Mouse (Mus musculus): ENCODE results near the gene Omp.

Omp gene

GRCm38 (mm10) chr7:98171141-98172073, 26.1 kb upstream of the Omp start:
- DNase-seq (ENCODE audit: low spot score): peak; percentile 65

DNA sequence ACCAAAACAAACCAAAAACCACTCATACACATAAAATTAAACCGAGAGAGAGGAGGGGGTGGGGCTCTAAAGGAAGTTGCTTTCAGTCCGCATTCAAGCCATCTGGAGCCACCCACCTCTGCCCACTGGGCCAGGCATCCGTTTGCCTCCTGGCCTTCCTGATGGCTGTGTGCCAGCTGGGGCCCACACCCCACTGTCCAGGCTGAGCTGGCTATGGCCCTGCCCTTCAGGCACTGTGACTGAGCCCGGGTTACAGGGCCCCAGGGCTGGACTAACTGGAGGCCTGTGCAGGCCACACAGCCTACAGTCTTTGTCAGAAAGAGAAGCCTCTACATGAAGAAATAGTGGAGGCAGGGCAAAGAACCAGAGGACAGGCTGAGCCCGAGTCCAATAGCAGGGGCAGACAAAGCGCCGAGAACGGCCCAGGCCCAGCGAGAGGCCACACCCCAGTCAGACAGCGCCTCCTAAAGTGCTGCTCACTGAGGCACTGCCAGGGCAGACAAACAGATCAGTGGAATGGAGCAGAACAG, 19.8 kb upstream of the Omp start:
- DNase-seq (ENCODE audit: low spot score): no peak

DNA sequence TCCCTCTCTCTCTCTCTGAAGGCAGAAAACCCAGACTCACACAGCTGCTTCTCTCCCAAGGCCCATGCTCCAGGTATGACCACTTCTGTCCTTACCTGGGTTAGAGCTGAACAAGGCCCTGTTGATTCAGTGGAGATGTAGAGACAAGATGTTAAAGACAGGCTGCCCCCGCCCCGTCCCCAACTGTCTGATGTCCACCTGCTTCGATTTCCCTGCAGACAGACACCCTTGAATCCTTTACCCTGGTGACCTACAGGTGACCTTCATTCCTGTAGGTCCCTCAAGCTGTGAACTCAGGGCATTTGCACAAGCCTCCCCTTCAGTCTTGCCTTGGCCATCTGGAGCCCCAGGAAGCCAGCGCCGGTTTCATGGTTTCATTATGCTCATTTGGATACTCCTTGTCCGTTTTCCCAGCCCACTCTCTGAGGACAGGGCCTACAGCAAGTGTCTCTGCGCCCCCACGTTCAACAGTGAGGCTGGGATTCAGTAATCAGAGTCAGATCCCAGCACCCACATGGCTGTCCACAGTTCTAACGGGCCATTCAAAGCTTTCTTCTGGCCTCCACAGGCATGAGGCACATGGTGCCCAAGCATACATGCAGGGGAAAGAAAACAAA, 19.2 kb upstream of the Omp start:
- no peak for DNase-seq (ENCODE audit: low spot score)

DNA sequence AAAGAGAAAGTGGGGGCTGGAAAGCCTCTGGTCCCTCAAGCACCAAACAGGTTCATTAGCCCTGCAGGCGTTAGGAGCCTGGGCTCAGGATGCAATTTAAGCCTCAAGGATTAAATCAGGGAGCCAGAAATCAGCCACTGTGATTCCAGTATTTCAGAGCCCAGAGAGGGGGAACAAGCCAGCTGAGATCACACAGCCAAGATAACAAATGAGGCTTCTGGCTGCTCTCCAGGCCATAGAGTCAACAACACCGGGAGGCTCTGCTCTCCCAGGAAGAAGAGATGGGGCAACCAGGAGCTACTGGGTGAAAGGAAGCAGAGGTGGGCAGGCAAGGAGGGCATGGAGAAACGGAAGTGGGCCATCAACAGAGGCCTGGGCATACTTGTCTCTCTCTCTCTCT, 18.4 kb upstream of the Omp start:
- DNase-seq (ENCODE audit: low spot score): no peak

DNA sequence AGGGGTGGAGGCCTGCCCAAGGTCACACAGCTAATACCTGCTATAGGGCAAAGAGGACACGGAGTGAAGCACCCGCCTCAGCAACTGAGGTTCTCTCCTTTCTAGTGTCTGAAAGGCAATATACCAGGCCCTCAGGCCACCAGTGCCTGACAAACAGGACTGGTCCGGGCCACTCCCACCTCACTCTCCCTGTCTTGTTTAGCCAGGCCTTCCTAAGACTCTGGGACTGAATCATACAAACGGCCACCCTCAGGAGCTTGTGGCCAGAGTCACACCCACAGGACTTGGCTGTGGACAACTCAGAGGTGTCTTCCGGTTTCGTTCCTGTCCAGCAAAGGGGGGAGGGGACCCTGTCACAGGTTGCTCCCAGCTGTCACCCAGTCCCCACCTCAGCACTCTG, 16.9 kb upstream of the Omp start:
- DNase-seq (ENCODE audit: low spot score): no peak

DNA sequence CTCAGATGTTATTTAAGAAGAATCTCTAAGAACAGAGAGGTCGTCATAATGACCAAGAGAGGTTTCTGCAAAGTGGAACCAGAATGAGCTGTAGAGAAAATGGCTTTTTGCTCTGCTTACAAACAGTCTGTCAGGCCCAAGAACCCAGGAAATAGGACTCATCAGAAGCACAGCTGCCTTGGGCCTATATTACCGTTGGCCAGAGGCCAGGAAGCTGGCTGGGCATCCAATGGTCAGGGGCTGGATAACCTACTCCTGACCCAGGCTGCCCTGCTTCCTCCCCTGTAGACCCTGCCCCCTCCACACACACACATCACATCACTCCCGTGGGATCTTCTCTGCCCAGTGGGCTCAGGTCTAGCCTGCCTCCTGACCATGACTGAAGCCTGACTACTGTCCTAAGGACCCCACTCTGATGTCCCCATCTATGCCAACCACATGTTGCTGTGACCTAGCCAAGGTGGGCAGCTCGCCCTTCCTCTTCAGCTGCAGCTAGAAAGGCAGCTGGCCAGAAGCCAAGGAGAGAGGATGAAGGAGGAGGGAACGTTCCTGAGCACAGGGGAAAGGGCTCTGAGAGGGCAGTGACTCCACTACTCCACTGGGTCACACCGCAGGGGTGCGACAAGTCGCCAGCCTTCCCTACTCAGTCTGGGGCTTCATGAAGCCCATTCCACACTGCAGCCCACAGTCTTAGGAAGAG, 14.9 kb upstream of the Omp start:
- peak; percentile 59 for DNase-seq (ENCODE audit: low spot score)

DNA sequence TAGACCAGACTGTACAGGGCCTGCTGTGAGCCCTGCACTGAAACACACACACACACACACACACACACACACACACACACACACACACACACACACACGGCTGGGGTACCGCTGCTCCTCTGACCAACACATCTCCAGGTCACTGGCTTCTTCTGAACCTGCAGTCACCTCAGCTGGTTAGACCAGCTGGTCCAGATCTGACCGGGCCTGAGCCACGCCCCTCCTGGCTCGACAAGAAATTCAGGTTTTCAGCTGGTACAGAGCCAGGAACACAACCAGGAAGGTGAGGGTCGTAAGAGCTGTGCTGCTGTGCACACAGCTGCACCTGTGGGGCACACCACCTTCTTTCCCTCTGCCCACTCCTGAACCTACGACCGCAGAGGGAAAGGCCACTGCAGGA, 13.2 kb upstream of the Omp start:
- peak; percentile 81 for DNase-seq (ENCODE audit: low spot score)

- no peak for DNase-seq (ENCODE audit: low spot score)
These were observed 12.5 kb upstream of the Omp start for GRCm38 (mm10) chr7:98157636-98158332.

- no peak for DNase-seq (ENCODE audit: low spot score)
These were observed 11.0 kb upstream of the Omp start for GRCm38 (mm10) chr7:98156280-98156665.

GRCm38 (mm10) chr7:98155546-98156279, 10.4 kb upstream of the Omp start:
- DNase-seq (ENCODE audit: low spot score): peak; percentile 61

- DNase-seq (ENCODE audit: low spot score): no peak
These were observed 8.6 kb upstream of the Omp start for GRCm38 (mm10) chr7:98153892-98154291.

DNA sequence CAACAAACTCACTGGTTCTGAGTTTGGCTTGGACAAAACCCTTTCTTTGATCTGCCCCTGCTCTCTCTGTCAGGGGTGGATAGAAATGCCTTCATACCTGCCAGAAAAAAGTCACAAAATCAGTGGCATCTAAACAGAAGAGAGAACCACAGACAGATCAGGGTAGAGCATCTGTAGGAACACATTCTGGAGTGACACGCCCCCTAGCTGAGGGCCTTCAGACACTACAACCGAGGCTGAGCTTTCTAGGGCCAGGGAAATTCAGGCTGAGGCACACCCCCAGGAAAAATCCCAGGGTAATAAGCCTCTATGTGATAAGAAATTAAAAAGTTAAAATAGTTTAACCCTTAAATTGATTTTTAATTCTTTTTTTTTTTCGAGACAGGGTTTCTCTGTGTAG, 8.0 kb upstream of the Omp start:
- no peak for DNase-seq (ENCODE audit: low spot score)

GRCm38 (mm10) chr7:98152400-98152799, 7.1 kb upstream of the Omp start:
- DNase-seq (ENCODE audit: low spot score): no peak

DNA sequence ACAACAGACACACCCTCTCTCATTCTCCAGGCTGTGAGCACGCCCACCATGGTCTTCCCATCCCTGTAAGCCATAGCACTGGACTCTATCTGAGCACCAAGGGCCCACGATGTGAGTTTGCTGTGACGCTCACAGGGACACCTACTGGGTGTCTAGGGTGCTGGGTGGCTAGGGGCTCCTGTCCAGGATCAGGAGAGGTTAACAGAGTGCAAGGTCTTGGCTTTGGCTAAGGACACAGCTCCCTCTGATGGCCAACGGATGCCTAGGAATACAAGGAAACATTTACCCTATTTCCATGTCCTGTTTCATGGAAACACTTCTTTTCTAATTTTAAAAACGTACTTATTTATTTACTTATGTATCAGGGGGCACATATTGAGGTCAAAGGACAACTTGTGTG, 5.2 kb upstream of the Omp start:
- DNase-seq (ENCODE audit: low spot score): no peak

- no peak for DNase-seq (ENCODE audit: low spot score)
These were observed 4.5 kb upstream of the Omp start for GRCm38 (mm10) chr7:98149802-98150201.

DNA sequence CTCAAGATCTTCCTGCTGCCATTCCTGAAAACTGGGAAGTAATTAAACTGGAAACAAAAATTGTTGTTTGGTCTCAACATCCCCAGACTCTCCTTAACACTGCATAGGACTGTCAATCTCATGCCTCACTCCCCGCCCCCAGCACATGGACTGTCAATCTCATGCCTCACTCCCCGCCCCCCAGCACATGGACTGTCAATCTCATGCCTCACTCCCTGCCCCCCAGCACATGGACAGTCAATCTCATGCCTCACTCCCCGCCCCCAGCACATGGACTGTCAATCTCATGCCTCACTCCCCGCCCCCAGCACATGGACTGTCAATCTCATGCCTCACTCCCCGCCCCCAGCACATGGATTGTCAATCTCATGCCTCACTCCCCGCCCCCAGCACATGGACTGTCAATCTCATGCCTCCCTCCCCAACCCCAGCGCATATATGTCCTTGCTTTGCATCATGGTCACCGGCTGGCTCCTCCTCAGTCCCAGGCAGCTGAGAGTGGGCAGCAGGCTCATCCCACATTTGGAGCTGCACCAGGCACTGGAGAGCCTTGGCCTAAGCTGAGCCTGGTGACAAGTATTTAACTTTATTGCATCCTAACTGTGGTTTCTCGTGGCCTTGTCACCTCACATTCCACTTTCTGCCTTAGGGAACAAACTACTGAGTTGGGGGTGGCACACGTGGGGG, 3.6 kb upstream of the Omp start:
- DNase-seq (ENCODE audit: low spot score): no peak

DNA sequence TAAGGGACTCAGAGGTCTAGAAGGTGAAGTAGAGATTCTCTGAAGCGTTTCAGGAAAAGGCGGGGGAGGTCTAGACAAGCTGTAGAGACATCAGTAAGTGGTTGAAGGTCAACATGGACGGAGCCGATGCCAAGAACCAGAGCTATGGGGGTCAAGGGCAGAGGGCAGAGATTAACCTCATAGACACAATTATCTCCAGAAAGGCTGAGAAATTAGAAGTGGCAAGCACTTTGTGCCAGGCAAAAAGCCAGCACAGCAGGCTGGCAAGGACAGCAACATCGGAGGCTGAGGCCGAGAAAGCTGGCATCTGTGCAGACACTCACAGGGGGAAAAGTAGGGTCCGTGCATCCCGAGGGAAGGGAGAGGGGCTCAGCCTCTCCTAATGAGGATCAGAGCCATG, 2.5 kb upstream of the Omp start:
- DNase-seq (ENCODE audit: low spot score): no peak

DNA sequence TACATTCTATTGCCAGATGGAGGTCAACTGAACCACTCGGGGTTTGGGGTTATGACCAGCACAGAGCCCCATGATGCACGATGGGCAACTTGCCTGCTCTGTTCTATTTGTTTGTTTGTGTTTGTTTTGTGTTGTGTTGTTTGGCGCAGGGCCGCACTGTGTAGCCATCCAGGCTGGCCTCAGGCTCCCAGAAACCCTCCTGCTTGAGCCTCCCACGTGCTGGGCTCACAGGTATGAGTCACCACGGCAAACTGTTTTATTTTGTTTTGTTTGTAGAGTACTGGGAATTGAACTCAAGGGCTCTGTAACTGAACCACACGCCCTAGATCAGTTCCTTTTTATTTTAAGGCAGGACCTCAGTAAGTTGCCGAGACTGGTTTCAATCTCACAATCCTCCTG, 1.1 kb upstream of the Omp start:
- DNase-seq (ENCODE audit: low spot score): no peak

GRCm38 (mm10) chr7:98145842-98146446, 642 bp upstream of the Omp start:
- no peak for DNase-seq (ENCODE audit: low spot score)

- no peak for DNase-seq (ENCODE audit: low spot score)
These were observed 2.7 kb downstream of the Omp start for GRCm38 (mm10) chr7:98142648-98143047.
